Mouse (Mus musculus) heart, adult 11 months (tissue): ENCODE results near the gene Slc35f1.
"Not testable (repeated sequence)": the region's sequence is repeated elsewhere in the genome, so short reads cannot be mapped to it uniquely, and the experiment has no call there.

Experiments
- DNase-seq: peaks from one replicate; pipeline ENCODE4 v3.0.0; 2022

Gene Slc35f1

DNA sequence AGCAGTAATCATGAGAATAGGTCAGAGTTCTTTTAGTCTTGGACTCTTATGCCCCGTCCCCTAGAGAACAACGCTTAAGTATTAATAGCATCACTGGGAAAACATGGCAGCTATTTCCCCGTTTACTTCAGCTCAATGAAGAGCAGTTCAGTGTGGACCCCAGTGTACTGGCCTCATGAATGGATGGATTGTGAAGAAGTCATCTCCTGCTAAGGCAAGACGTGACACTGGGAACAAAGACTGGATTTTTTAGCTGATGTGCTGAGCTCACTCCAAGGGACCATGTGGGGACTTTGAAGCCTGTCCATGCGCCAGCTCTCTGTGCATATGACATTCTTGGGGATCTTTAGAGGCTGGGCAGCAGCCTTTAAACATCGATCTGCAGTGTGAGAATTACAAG, 101.2 kb downstream of the Slc35f1 start:
- no peak for DNase-seq

DNA sequence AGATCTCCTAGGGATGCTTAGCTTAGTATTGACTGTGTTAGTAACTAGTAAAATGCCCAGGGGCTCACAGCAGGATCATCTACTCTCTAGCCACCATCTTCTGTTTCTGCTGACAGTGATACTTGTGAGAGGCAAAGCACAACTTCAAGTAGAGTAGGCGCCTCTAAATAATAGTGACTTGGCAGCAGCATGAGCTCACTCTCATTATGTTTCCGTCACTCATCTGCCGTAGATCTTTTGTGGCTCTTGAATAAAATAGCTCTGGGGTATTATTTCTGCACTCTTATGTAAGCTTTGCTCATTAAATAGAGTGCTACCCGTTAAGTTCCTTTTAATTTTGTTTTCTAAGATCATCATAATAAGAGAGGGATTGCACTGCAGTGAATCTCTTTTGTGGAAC, 107.1 kb downstream of the Slc35f1 start:
- no peak for DNase-seq

DNA sequence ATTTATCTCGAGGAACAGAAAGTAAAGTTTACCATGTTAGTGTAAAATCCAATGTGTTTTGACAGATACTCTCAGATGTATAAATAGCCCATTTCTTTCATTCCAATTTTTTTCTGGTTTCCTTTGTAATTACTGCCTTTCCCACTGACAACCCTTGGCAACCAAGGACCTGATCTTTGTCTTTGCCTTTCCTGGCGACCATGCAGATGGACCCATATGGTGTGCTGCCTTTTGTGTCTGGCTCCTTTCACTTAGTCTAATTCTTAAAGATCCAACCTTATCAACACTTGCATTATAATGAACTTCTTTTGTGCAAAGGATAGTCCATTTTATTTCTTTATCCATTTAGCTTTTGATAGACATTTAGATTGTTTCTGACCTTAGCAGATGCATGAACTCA, 117.5 kb downstream of the Slc35f1 start:
- no peak for DNase-seq

DNA sequence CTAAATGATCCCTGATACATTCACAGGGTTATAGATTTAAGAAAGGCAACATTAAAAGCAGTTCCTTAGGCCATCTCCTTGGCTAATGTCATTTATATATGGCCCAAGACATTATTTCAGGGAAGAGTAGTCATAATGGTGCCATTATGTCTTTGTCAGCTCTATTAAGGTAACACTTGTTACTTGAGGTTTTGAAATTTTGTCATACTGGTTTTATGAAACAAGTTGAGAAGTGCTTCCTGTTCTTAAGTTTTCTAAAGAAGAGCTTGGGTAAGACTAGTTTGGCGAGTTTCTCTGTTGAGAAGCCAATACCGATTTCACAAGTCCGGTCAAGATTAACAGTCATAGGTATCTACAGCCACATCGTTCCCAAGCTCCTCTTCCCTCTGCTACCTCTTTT, 122.5 kb downstream of the Slc35f1 start:
- DNase-seq, result no peak

DNA sequence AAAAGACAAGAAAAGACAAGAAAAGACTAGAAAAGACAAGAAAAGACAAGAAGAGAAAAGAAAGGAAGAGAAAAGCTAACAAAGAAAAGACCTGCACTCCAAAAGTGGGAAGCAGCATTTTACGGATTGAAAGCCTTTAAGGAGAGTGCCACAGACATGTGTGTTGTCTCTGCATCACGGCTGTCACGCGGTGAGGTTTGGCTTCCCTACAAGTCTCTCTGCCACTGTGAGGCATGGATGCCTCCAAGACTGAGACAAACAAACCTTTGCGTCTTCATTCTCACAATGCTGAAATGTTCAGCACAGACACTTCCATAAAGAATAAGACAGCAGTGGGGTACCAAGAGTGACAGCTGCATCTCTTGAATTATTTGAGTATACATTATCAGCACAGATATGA, 124.0 kb downstream of the Slc35f1 start:
- no peak for DNase-seq

DNA sequence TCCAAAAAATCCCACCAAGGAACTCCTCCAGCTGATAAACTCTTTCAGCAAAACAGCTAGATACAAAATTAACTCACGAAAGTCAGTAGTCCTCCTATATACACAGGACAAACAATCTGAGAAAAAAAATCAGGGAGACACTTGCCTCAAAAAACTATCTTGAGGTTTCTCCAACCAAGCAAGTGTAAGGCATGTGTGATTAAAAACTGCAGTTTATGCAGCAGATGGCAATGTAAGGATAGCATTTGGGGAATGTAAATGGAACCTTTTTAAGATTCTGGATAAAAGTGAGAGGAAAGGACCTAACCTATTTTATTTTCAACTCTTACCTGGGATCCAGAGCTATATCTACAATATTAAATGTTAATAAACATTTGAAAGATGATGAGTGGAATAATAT, 129.3 kb downstream of the Slc35f1 start:
- no peak for DNase-seq

DNA sequence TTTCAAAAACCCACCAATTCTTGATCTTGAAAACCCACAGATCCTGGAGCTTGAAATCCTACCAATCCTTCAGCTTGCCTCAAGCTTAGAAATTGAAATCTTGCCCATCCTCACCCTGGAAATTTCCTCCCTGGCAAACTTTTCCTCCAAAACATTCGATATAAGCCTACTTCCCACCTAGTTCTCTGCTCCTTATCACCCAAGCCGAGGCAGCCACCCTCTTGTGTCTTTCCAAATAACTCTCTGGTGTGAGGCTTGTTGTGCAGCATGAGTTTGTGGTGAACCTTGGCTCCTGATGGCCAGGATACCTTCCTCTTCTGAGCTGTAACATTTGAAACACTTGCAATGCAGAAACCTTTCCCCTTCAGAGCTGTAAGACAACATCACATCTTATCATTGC, 132.6 kb downstream of the Slc35f1 start:
- DNase-seq, result peak; percentile 74

DNA sequence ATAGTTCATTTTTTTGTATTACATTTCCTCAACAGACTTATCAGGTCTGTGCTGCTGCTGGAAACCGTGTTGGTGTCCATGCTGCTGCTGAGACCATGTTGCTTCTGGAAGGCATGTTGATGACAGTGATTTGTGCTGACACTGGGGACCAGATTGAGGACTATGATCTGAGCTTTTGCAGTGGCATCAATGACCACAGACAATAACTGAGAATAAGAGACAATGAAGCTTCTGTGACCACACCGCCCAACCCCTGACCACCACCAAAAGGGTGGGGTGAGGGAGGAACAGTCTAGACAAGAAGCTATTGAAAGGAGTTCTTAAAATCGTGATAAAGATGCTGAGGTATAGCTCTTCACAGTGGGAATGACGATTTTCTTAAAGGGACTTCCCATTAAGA, 135.4 kb downstream of the Slc35f1 start:
- DNase-seq, result no peak

DNA sequence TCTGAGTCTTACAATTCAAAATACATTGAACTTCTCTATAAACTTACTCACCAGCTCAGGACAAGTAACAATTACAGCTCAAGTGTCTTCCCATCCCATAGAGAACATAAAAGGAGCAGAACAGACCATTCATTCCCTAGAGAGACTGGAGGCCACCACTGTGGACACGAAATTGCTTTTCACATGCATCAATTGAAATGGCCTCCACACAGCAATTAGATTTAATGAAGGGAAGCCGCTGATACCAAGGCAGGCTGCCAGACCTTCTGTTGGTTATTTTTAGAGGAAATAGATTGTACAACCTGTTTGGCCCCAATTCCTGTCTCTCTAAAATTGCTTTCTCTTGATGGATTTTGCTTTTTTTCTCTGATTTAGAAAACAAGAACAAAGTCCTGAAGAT, 150.5 kb downstream of the Slc35f1 start:
- DNase-seq, result no peak

DNA sequence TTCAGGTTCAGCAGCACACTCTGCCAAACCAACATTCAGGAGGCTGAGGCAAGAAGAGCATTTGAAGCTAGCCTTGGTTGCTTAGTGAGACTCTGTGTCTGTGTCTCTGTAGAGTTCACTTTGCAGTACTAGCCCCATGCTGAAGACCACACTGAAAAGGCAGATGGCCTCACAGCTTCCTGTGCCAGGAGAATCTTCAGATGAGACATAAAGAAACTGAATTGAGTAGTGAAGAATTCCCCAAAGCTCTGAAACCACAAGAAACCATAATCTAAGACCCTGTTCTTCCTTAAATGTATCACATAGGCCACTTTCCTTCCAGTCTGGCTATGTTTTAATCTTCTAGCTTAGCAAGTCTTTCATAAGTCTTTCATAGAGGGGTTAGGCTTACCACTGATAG, 161.7 kb downstream of the Slc35f1 start:
- no peak for DNase-seq

DNA sequence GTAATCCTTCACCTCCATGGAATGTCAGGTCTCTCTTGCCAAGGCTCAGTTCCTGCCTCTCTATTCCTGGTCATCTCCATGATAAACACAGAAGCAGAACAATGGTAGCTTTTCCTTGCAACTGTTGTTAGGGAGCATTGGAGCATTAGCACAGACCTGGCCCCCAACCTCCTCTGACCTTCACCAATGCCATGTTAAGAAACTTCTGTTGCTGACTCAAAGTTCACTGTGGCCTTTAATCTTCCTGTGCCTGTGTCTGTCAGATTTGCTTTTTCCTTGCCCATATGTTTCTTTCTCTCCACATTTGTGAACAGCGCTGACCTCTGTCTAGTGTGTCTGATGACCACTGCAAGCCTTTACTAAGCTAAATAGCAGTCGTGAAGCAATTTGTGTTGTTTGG, 170.5 kb downstream of the Slc35f1 start:
- no peak for DNase-seq

DNA sequence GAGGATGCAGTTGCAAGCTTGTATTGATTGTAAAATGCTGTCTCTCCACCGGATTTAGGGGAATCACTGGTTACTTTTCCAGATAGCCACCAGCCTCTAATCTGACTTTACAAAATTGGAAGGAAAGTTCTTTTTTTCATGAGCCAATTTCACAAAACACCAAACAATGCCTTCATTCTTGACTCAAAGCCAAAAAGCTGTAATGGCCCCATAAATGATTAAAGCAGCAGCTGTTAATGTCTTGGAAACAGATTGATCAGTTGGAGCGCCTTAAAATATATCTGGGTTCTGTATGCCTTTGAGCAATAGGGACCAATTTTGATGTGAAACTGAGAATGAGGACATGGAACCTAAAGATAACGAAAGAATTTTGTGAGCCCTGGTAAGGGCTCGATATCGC, 174.6 kb downstream of the Slc35f1 start:
- DNase-seq, result no peak

DNA sequence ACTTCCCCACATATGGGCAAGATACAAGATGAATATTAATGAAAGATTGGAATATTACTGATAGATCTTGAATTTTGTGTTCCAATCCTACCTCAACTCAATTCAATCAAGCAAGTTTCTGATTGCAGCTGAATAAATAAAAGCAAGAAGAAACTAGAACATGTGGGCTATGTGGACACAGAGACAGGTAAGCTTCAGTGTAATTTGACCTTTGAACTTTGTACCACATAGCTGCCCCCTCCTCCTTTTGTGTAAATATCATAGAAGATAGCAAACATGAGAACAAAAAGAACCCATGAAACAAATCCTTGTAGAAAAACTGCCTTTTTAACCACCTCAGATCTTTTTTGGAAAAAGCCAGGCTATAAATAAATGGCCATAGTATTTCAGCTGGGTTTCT, 180.8 kb downstream of the Slc35f1 start:
- DNase-seq, result no peak

DNA sequence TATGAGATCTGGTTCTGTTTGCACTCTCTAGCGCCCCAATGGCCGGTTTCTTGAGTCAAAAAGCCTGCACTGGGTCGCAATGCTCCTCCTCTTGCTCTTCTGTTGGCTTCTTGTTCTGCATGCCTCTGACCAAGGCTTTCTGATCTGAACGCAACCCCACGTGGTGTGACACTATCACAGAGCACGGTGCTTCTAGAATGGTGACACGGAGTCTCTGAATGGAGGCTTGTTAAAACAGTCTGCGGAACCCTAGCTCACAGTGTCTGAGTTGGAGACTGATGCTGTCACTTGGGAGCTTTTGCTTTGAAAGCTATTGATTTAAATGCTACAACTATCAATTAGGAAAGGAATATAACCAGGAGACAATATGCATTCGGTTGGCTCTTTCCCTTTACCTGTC, 183.8 kb downstream of the Slc35f1 start:
- no peak for DNase-seq

DNA sequence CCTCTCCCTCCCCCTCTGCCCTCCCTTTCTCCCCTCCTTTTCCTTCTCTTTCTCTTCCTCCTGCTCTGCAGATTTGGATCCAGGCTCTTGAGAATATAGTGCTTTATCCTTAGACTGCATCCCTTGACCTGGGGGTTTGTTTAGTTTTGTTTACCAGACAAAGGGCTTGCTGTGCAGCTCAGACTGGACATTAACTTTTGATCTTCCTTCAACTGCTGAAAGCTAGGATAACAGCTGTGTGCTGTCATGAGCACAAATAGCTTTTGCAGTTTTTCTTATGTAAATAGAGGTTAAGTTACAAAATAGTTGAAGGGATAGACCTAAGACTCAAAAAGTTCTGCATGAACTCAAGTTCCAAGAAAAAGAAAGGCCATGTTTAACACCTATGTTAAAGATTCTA, 184.4 kb downstream of the Slc35f1 start:
- DNase-seq, result no peak

DNA sequence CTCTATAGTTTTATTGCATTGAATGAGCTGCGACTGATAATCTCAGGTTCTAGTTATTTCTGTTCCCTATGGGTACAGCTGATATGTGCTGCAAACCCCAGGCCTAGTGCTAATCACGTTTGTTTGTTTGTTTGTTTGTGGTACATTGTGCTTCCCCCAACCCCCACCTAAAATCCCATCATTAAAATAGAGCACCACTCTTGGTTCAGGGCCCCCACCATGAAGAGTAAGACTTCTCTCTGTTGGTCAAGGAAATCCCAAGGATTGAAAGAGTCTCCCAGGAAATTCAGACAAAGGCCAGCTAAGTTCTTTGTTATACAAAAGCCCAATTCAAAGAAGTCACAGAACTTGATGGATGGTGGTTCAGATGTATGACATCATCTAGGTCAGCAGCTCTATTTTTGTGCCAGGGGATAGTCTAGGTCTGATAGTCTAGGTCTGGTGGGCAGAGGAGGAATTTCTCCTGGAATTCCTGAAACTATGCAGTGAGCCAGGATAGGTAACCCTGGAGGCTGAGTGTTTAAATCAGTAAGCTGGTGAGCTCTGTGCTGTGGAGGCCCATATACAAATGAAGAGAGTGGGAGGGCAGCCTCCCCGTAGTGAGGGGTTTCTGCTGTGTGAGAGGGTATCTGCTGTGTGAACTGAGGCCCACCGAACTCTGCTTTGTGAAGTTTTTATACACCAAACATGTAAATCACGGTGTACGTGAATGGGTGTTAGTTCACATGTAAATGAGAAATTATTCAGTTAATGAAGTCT, 187.1 kb downstream of the Slc35f1 start:
- DNase-seq, result no peak

DNA sequence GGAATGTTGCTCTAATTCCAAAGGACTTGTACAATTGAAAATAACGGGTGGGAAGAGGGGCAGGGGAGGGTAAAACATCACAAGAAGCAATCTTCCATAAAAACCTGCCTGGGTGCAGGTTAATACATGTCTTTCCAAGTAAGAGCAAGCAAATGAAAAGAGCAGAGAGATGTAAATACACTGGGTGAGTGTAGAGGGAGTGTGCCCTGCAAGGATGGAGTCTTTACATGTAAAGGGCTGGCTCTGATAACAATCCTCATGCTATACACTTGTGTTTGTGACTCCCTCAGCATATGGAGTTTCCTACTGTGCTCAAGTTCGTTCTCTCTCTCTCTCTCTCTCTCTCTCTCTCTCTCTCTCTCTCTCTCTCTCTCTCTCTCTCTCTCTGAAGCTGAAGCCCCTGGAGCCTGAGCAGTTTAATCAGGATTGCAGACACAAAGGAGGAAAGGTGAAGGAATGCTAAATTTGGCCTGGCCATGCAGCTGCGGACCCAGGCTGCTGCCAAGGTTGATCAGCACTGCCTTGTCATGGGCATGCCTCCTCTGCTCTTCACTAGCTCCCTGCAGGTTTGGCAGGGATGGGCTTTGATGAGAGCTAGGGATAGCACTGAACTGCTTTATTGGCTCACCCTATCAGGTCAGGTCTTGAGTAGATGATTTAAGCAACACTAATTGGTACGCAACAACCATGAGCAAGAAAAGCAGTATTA, 187.9 kb downstream of the Slc35f1 start:
- no peak for DNase-seq

DNA sequence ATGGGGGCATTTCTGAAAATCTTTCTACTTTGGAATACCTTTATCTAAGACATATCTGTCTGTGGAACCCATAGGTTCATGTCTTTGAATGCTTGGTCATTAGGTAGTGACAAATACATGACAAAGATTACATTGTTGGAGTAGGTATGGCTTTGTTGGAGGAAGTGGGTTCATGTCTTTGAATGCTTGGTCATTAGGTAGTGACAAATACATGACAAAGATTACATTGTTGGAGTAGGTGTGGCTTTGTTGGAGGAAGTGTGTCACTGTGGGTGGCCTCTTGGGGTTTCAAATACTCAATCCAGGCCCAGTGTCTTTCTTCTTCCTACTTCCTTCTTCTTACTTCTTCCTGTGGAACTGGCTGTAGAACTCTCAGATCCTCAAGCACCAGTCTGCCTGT, 206.4 kb downstream of the Slc35f1 start:
- DNase-seq, result not testable (repeated sequence)

DNA sequence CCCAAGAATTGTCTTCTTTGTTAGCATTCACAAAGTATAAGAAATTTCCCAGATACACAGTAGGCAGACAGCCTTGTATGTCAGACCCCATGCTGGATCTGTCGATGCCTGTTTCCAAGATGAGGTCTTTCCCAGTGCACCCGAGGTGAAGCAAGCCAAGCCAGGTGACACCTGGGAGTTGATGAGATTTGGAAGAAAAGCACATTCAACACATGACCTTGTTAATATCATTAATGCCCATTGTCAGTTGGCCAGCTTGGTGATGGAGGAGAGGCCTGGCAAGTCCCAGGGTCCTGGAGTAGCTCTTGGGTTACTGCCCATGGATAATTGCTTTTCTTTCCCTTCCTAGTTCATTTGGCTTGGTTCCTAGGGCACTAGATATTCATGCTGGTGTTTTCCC, 214.6 kb downstream of the Slc35f1 start:
- DNase-seq, result no peak

DNA sequence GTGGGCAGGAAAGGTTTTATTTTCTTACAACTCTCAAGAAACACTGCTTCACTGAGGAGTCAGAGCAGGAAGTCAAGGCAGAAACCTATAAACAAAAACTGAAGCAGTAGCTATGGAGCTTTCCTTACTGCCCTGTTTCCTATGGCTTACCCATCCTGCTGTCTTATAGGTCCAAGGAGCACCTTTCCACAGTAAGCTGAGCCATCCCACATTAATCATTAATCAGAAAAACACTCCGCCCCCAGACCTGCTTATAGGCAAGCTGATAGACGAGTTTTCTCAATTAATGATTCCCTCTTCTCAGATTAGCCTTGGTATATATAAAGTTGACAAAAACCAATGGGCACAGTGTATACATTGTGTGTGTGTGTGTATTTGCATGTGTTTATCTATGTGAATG, 221.4 kb downstream of the Slc35f1 start:
- no peak for DNase-seq

DNA sequence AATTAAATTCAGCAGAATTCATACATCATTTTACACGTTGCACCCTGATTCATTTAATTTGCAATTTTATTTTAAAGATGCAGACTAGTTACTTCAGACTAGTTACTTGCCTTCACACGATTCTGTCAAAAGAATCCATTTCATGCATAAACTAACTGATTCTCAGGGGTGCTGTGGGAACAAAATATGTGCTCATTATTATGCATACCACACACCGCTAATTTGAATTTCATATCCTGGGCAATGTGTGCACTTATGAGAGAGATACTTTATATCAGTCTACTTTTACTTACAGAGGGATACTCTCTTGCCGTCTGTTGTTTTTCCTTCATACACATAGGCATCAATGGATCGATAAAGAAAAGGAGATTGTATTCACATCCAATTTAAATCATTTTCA, 228.4 kb downstream of the Slc35f1 start:
- no peak for DNase-seq

DNA sequence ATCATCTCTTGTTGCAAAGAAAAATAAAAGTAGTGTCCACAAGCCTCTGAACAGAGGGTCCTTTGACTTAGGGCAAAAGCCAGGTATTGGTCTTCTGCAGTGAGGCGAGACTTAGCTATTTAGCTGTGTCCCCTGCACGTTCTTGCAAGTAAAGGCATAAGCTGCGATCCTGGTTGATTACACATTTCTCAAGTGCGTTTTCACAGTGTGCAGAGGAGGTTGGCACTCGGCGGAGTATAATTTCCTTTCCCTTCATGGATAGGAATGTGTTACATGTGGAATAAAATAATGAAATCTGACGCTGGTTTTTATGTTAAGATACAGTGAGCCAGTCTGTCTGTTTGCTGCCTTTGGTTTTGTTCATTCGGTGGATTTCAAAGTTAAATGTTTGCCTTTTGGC, 232.8 kb downstream of the Slc35f1 start:
- no peak for DNase-seq

DNA sequence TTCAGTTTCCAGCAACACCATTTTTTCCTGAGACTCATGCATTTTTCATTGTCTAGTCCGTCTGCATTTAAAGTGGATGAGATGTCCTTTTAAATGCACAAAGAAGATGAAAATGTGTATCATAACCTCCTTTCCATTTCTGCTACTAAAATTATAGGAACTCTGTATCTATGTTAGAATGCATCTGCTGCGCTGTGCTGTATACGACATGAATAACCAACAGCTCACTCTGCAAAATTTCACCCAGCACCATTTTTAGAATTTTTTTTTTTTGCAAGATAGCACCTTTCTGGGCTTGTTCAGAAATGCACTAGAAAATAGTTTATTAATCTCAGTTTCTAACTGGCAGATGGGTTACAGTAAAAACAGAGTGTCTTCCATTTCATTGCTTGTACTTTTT, 236.0 kb downstream of the Slc35f1 start:
- DNase-seq, result no peak

DNA sequence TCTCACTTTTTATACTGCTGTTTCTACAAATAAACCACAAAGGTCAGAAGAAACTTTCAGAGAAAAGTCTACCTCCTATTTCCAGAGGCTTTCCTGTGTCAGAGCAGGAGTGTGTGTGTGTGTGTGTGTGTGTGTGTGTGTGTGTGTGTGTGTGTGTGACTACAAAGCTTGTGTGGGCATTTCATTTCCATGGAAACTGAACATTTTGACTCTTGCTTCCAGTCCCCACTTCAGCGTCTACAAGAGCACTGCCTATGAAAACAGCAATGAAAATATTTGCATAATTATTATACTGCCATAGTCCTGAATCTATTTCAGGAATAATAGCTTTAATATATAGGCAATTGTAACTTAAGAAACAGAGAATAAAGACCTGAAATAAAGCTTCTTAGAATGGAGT, 241.8 kb downstream of the Slc35f1 start:
- no peak for DNase-seq

DNA sequence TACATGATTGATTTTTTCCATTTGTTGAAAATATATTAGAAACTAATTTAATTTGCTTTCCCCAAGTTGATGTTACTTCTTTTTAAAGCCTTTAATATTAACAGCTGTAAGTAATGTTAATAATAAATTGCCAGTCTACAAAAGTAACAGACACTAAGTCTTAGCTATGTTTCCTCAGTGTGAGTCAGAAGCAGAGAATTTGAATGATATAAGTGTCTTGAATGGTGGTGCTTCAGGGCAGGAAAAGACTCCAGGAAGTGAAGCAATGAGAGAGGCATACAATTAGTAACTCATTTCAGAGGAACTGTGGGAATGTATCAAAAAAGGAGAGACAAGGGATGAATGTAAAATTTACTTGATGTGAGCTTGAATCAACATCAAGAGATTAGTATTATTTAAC, 244.3 kb downstream of the Slc35f1 start:
- DNase-seq, result no peak
